8 mouse cellular contexts compared by ENCODE assay signal in genomic region chr2:73528516-73529355, GRCm38 (mm10). TPM values are rescaled to one million over a fixed set of nuclear protein-coding genes. Genes with fewer than 3 reads are reported as not detected.
DNase-seq lines count a peak whose midpoint lies in the region; ATAC-seq and TF ChIP-seq lines count a peak whose summit lies in the region.

No protein-coding gene starts in this region.

- DNase-seq in ovary, postnatal 10 days (ENCODE audit: low spot score): peak; percentile 39
- DNase-seq in ovary, postnatal 36 days (ENCODE audit: low spot score): no peak
- DNase-seq in brain, embryonic 14.5 days (ENCODE audit: low read depth): peak; percentile 34
- peak; percentile 34 to 53 for DNase-seq in gastrocnemius, postnatal 4 days (ENCODE audit: low spot score in 2 of 2)
- peak; percentile 65 for DNase-seq in kidney, postnatal 10 days
- peak; percentile 96 for DNase-seq in midbrain, embryonic 11.5 days (ENCODE audit: low spot score, missing footprints)
- DNase-seq in right cerebral cortex, postnatal 14 days: no peak
- DNase-seq in layer of hippocampus, adult 8-10 months (ENCODE audit: low spot score in 2 of 2): no peak

- peak overlapping the region; percentile 91 for H3K9ac ChIP-seq in midbrain, embryonic 11.5 days (ENCODE audit: low read length)

- H3K36me3 ChIP-seq in midbrain, embryonic 11.5 days (ENCODE audit: control insufficient read depth, insufficient read depth, low read length): no peaks in the 10 kb centered on the region

- no peaks in the 10 kb centered on the region for H3K9me3 ChIP-seq in midbrain, embryonic 11.5 days (ENCODE audit: control insufficient read depth, low read length)

- no peak for TF ChIP-seq CTCF in brain, embryonic 14.5 days (IDR thresholded peaks at IDR 0.05; ENCODE audit: borderline replicate concordance, extremely low read depth, insufficient read depth, insufficient read length)

- H3K4me3 ChIP-seq in midbrain, embryonic 11.5 days (ENCODE audit: low read depth, low read length): peak overlapping the region; percentile 87

- WGBS in midbrain, embryonic 11.5 days: 2% methylated on average over 59 of the region's 59 CpGs

- no peak for TF ChIP-seq POLR2A in brain, embryonic 14.5 days (IDR thresholded peaks at IDR 0.05; ENCODE audit: borderline replicate concordance, extremely low read depth, insufficient read depth, insufficient read length, poor library complexity, severe bottlenecking)

- peak overlapping the region; percentile 65 for H3K4me2 ChIP-seq in midbrain, embryonic 11.5 days

- H3K27me3 ChIP-seq in midbrain, embryonic 11.5 days (ENCODE audit: control insufficient read depth, insufficient read depth, low read length): peaks cover 2% of the 10 kb centered on the region

- H3K27ac ChIP-seq in midbrain, embryonic 11.5 days (ENCODE audit: low read depth, low read length): peak overlapping the region; percentile 40; the same call in 1 of the 2 replicates

- ATAC-seq in midbrain, embryonic 11.5 days (ENCODE audit: low FRiP score): peak; percentile 72

- peaks cover 6% of the 10 kb centered on the region for H3K4me1 ChIP-seq in midbrain, embryonic 11.5 days (ENCODE audit: control insufficient read depth, insufficient read depth, low read length)

RNA-seq across cellular contexts. Expression of gene Wipf1, which starts 0.8 kb away (rescaled TPM):
- 2.8 and 3.8 TPM in 2 replicates for polyA plus RNA-seq in brain, embryonic 14.5 days (2012; rRNA removed)
- 10 to 100 TPM; 33.2 to 41.1 TPM for total RNA-seq in gastrocnemius, postnatal 4 days (2021)
- 8.2 and 8.3 TPM in 2 replicates for polyA plus RNA-seq in midbrain, embryonic 11.5 days (2014; fragmentation: Nextera tagmentation; extraction: Ambion mirVana)
- total RNA-seq in layer of hippocampus, adult 8-10 months (2022): 10 to 100 TPM in 2 of 4 experiments, 1 to 10 TPM in 2; 8.4 to 18.7 (median 13.2) TPM

RNA-seq across cellular contexts. Expression of gene Chrna1, which starts 51.4 kb away (rescaled TPM):
- polyA plus RNA-seq in brain, embryonic 14.5 days (2012; rRNA removed): 0.12 and 0.13 TPM in 2 replicates
- total RNA-seq in gastrocnemius, postnatal 4 days (2021): 10 to 100 TPM; 48.3 to 50.8 TPM
- 0.25 TPM in 2 replicates for polyA plus RNA-seq in midbrain, embryonic 11.5 days (2014; fragmentation: Nextera tagmentation; extraction: Ambion mirVana)
- total RNA-seq in layer of hippocampus, adult 8-10 months (2022): under 1 TPM; 0.24 to 0.60 (median 0.43) TPM

Comparison
In these comparisons a context has a peak if more than half of its experiments do, and no peak if none do; other contexts are left out.
1. DNase-seq: peak in ovary, postnatal 10 days (single experiment), brain, embryonic 14.5 days (single experiment), gastrocnemius, postnatal 4 days (2 of 2), kidney, postnatal 10 days (single experiment) and midbrain, embryonic 11.5 days (single experiment); none in ovary, postnatal 36 days (single experiment), right cerebral cortex, postnatal 14 days (single experiment) and layer of hippocampus, adult 8-10 months (0 of 2).
2. RNA of gene Chrna1, which starts 51.4 kb away (total RNA-seq): 48.3 to 50.8 TPM in gastrocnemius, postnatal 4 days; 0.24 to 0.60 TPM in layer of hippocampus, adult 8-10 months; every median in the first group is over 10 times any median in the second.